Mouse (Mus musculus) spleen, postnatal 10 days (tissue): ENCODE measurements around the gene Mrtfb.
A peak's percentile ranks its signal among the peaks of the same experiment; 100 is the strongest.
"Not testable (repeated sequence)": the region's sequence is repeated elsewhere in the genome, so short reads cannot be mapped to it uniquely, and the experiment has no call there.

Source experiments
- DNase-seq, 2 experiments: peaks; one replicate each; pipeline ENCODE4 v3.0.0; 2021 to 2022; ENCODE audit warnings: low spot score in 2 of 2

Mrtfb gene

GRCm38 (mm10) chr16:13276258-13276657 is 20.0 kb downstream of the Mrtfb start:
- DNase-seq, result no peak

DNA sequence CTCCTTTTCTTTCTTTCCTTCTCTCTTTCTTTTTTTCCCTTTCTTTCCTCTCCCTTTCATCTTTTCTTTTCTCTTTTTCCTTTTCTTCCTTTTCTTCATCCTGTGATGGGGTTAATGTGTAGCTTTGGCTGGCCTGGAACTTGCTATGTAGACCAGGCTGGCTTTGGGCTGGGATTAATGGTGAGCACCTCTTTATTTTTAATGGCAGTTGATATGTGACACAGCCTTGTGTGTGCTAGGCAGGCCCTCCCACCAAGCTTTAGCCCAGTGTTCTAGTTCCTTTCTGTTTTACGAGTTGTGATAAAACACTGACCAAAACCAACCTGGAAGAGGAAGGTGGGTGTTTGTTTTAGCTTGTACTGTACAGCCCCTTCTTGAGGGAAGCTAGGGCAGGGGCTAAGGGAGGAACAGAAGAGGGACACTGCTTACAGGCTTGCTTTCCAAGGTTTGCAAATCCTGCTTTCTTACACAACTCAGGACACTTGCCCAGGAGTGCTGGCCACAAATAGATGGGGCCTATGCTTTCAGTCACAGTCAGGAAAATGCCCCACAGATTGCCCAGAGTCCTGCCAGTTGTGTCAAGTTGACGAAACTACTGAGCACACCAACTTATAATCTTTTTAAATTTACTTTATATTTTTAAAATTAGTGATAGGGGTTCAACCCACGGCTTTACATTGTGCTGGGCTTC is 20.6 kb downstream of the Mrtfb start:
- DNase-seq, result no peak

- DNase-seq, result not testable (repeated sequence)
Measured at GRCm38 (mm10) chr16:13286425-13286824, 30.1 kb downstream of the Mrtfb start.

DNA sequence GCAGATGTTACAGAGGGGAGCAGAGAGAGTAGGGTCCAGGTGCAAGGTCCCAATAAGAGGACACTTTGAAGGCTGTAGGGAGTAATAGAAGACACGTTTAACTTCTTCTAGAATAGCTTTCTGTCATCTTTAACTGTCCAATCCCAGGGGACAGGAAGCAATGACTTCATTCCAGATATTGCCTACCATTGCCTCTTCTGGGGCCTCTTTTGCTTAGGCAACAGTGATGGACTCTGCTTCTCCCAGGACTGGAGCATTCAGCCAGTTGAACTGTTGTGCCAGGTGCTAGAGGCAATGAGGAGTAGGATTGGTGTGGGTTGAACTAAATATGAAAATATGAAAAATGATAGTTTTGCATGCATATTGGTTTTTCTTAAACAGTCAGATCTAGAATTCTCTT is 41.6 kb downstream of the Mrtfb start:
- DNase-seq, result no peak

DNA sequence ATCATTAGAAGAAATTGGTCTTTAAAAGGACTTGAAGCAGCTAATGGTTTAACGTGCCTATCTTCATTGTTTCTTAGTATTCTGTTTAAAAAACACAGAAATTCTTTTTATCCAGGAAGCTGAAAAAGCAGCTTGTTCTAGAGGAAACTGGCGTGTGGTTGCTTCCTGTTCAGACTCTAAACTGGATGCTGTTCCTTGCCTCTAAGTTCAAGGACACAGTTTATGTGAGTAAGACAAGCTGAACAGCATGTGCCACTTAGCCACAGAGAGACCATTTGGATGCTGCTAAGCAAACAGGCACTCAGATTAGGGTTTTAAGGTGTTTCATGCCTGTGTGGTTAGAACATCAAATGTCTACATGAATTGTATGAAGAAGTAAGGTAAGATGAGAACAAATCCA is 42.7 kb downstream of the Mrtfb start:
- DNase-seq, result no peak

DNA sequence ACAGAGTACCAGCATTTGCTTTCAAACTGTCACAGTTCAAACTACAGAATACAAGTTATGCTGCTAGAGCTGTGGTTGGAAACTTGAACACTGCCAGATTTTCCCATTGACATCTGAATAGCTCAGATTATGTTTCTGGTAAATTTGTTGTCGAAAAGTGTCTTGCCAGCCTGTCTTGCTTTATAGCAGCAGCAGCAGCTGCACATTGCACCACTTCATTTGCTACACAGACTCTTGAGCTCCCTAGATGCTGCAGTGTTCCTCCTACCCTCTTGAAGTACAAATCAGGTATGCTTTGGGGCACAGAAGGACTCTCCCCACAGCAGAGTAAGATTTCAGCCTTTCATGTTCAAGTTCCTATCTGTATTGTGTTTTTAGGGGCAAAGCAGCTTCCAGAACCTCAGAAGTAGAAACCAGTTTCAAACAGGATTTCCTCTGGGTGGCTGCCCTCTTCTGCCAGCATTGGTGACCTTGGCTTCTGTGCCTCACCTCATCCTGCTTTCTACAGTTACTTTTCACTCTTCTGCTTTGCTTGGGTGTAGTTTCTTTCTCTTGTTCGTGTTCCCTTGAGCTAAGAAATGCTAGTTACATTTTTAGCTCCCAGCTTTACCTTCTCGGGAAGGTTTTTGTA is 49.9 kb downstream of the Mrtfb start:
- DNase-seq, result no peak

- no peak for DNase-seq
Measured at GRCm38 (mm10) chr16:13310096-13310683, 53.9 kb downstream of the Mrtfb start.

- no peak for DNase-seq
Measured at GRCm38 (mm10) chr16:13311374-13311773, 55.1 kb downstream of the Mrtfb start.

GRCm38 (mm10) chr16:13313096-13313719 is 56.9 kb downstream of the Mrtfb start:
- no peak for DNase-seq

GRCm38 (mm10) chr16:13323751-13324150 is 67.5 kb downstream of the Mrtfb start:
- no peak for DNase-seq

DNA sequence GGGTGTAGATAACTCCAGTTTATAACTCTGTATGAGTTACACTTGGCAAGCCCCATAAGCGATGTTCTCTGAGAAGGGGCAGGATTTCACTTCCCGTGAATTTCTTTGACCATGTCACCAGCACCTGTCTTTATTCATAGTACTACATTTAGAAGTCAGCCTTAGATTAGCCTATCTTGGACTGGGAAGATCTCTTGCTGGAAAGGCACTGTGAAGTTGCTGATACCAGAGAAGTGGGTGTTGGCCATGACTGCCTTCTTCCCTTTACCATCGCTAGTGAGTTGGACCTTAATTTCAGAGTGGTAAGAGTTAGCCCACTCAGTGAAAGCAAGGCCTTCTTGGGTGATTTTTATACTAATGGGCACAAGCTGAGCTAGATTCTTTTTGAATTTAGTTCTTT is 70.3 kb downstream of the Mrtfb start:
- no peak for DNase-seq

DNA sequence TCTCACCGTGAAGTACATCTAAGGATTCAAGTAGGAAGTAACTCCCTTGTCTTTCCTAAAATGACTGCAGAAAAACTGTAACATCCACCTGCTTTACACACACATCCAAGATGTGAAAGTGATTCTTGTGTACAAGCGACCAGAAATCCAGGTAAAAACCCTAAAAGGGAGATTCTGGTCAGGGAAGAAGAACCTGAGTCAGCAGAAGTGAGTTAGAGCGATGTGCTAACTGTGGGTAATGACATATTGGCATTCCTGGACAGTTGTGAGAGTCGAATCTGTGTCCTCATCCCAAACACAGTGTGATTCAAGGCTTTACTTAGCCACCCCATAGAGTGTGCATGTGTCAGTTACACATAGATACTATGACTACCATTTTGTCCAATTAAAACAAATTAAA is 72.4 kb downstream of the Mrtfb start:
- DNase-seq, result no peak

DNA sequence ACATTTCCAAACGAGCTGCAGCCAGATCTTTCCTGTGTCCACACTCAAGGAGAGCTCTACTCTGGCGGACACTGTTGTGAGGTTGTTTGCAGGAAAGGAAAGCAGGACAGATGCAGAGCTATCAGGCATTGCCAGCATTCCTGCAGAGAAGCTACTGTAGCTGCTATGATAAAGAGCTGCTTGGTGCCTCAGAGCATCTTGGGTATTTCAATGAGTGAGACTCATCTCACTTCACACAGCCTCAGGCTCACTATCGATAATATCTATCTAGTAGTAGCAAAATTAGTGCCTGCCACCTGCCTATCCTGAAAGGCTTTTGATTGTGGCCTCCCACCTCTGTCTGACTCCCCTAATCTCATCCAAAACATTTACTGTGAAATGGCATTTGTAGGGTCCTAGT is 73.4 kb downstream of the Mrtfb start:
- DNase-seq, result peak in 1 of 2 experiments; percentile 23

DNA sequence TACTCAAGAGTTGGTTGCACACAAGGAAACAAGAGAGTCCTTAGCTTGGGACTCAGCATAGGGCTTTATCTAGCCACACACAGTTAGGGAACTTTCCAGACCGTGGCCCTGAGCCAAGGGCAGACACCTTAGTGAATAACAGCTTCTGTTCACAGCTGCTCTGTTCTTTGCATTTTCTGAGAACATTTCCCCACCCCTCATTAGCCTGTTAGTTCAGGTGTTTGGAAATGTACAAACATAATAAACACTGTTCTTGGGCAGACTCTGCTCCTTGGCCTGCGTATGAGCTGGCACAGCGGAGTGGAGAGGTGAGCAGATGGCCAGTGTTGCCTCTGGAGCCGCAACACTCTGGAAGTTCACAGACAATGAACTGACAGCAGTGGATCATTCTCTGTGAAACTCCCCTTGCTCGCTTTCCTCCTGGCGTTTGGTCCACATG is 74.0 kb downstream of the Mrtfb start:
- peak in 1 of 2 experiments; percentile 59 for DNase-seq

GRCm38 (mm10) chr16:13331898-13332297 is 75.6 kb downstream of the Mrtfb start:
- no peak for DNase-seq

GRCm38 (mm10) chr16:13332536-13332935 is 76.3 kb downstream of the Mrtfb start:
- no peak for DNase-seq

DNA sequence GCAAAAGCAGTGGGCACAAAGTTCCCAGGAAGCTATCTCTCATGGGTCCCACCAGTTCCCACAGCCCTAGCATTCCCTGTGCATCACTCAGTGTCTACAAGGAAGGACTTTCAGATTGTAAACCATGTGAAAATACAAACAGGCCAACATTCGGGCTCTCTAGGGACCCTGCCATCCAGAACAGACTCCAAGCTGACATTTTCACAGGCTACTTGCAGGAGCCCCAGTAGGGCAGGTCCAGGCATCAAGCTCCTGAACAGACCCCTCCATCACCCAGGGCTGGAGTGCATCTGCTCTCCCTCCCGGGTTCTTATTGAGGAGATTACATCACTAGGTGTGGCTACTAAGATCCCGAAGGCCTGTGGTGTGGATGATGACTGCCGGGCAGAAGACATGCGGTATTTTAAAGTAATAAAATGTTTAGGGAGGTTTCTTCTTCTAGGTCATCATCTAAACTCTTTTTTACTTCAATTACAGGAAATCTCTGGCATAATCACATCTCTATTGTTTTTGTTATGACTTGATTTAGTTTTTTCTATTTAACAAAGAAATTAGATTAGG is 77.6 kb downstream of the Mrtfb start:
- DNase-seq, result no peak

GRCm38 (mm10) chr16:13336503-13337230 is 80.4 kb downstream of the Mrtfb start:
- peak in 1 of 2 experiments; percentile 41 for DNase-seq

- DNase-seq, result no peak
Measured at GRCm38 (mm10) chr16:13338094-13338493, 81.8 kb downstream of the Mrtfb start.

DNA sequence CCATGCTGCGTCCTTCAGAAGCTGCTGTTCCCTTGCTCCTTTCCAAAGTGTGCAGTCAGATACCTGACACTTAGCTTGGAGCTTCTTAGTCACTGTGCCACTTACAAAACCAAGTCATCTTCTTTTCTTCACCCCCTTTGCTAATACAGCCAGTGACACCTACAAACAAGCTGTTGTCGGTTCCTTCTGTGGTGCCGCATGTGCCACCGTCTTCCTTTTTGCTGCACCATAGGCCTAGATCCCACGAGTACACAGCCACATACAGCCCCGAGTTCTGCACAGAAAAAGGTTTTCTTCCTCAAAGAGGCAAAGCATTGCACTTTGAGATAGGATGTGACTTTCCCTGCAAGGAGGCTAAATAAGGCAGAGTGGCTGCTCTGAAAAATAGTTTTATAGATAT is 83.2 kb downstream of the Mrtfb start:
- DNase-seq, result no peak

GRCm38 (mm10) chr16:13345822-13346221 is 89.5 kb downstream of the Mrtfb start:
- DNase-seq, result not testable (repeated sequence)

GRCm38 (mm10) chr16:13350729-13351128 is 94.4 kb downstream of the Mrtfb start:
- DNase-seq, result no peak
